Mouse (Mus musculus): Measurements from ENCODE around the gene Wdr74. TPM values are rescaled to one million over a fixed set of nuclear protein-coding genes. Genes with fewer than 3 reads are reported as not detected.

The Wdr74 gene
- total and polyA plus RNA-seq, 3 experiments: 133 to 235 (median 203) TPM

DNA sequence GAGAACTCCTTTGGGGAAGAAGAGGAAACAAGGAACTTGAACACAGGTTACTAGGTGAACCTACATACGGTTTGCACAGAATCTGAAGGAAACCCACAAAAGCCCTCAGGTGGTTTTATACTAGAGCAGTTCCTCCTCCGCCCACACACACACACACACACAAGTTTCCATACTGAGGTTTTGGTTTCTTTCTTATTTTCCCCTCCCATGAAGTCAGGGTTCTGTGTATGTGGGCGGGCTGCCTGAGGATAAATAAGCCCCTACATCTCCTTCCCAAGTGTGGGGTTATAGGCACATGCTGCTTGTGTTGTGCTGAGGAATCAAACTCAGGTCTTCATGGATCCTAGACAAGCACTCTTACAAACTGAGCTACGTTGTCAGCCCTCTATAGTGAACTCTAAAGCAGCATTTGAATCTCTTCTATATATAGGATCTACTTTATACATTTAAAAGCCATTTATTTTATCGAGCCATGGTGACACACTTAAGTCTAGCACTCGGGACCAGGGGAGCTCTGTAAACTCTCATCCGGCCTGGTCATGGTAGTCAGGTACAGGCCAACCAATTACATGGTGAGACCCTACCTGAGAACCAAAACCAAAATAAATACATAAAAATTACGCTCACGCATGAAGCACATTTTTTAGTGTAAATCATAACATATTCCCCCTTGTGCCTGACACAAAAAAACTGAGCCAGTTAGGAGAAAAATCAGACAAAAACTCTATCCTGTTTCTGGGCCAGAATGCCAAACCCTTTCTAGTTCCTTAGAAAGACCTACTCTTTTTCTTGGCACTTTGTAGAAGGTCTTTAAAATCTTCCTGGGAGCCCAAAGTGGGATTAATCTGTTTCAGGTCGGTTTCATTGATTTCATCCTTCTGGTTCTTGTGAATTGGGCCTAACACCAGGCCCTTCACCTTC lies 23.4 kb upstream of the Wdr74 start:
- in situ Hi-C loops (cut with MboI; ENCODE audit: low pct_ligation_motif_present, low pct_unique_long_range_greater_than_20kb, low sequenced_read_pairs): no loop called here
- DNase-seq (ENCODE audit: extremely low read depth): peak; percentile 80

DNA sequence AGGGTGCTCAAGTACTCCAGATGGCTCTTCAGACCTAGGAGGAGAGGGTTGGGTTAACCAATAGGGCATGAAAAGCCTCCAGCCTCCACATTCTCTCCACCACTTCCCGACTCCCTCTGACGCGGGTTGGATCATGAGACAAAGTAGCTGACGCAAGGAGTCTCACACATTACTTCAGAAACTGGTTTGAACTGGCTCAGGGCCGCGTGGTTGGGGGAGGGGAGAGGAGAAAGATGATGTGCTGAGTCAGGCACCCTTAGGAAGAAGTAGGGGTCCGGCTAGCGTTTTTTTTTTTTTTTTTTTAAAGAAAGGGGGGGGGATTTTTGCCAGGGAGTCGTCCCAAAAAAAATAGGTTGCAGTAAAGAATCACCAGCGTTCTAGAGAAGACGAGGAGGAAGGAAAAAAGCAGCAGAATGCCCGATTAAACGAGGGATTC lies 22.7 kb upstream of the Wdr74 start:
- dilution Hi-C loops (cut with MboI; ENCODE audit: extremely low pct_ligation_motif_present, extremely low pct_unique_long_range_greater_than_20kb, low sequenced_read_pairs): no loop called here
- Histone ChIP-seq H3K9ac (ENCODE audit: insufficient read depth, low read depth) (peak overlapping the region; percentile 96), H3K4me1 (ENCODE audit: control insufficient read depth in 1 of 2, insufficient read depth in 2 of 2) (peaks cover 0 to 59% of the 10 kb centered on the region in 2 experiments; a peak in 2 of 4 replicates), H3K27me3 (replicated peaks) (no peaks in the 10 kb centered on the region), H3K4me3 (replicated peaks in 1 of 3; ENCODE audit: low read depth in 2 of 3, low read length in 2 of 3, poor library complexity in 1 of 3) (peak overlapping the region; percentile 73 to 99 (median 89)), H3K36me3 (replicated peaks in 1 of 2; ENCODE audit: control insufficient read depth in 1 of 2, insufficient read depth in 1 of 2, low read length in 1 of 2) (peaks cover 37 to 49% of the 10 kb centered on the region in 2 experiments), H3K4me2 (ENCODE audit: insufficient read depth, low read depth, poor library complexity, severe bottlenecking) (peak overlapping the region; percentile 86; the same call in 1 of the 2 replicates), H3K79me2 (replicated peaks; ENCODE audit: control insufficient read depth, extremely low read depth, insufficient read depth, poor library complexity, severe bottlenecking) (peaks cover 33% of the 10 kb centered on the region), H3K9me3 (replicated peaks; ENCODE audit: low read length) (no peaks in the 10 kb centered on the region), H3K27ac (ENCODE audit: insufficient read depth, low read depth) (peak overlapping the region; percentile 96)
- in situ Hi-C loops (cut with MboI; ENCODE audit: low pct_ligation_motif_present, low pct_unique_long_range_greater_than_20kb, low sequenced_read_pairs): no loop called here
- DNase-seq (ENCODE audit: extremely low read depth): peak; percentile 96
- no peak; the same call in 1 of the 2 replicates for TF ChIP-seq ZMIZ1 (IDR thresholded peaks at IDR 0.05; ENCODE audit: low read depth, low read length)
- TF ChIP-seq EP300 (IDR thresholded peaks at IDR 0.05; ENCODE audit: low read length): no peak
- 0 out of 2 replicates have a peak, but pooled peaks have one; percentile 16 for TF ChIP-seq CHD1 (IDR thresholded peaks at IDR 0.05; ENCODE audit: low read depth, low read length)
- TF ChIP-seq ZNF384 (IDR thresholded peaks at IDR 0.05; ENCODE audit: low read depth, low read length): peak; percentile 89
- TF ChIP-seq MXI1 (IDR thresholded peaks at IDR 0.05; ENCODE audit: low read depth, low read length): peak; percentile 24
- peak; percentile 44 for TF ChIP-seq POLR2A (IDR thresholded peaks at IDR 0.05; ENCODE audit: low read depth, low read length)
- TF ChIP-seq BHLHE40 (IDR thresholded peaks at IDR 0.05; ENCODE audit: low read depth, low read length): peak; percentile 40; the same call in 1 of the 2 replicates
- peak; percentile 73 for TF ChIP-seq ETS1 (conservative IDR thresholded peaks at IDR 0.05; ENCODE audit: low read depth, low read length)
- TF ChIP-seq RAD21 (IDR thresholded peaks at IDR 0.05; ENCODE audit: low read depth, low read length): no peak
- TF ChIP-seq JUND (conservative IDR thresholded peaks at IDR 0.05; ENCODE audit: low read depth, low read length): no peak
- peak; percentile 94 for TF ChIP-seq MAFK (IDR thresholded peaks at IDR 0.05; ENCODE audit: insufficient replicate concordance, low read length)
- peak; percentile 67; the same call in 1 of the 2 replicates for TF ChIP-seq SIN3A (IDR thresholded peaks at IDR 0.05; ENCODE audit: low read length)
- peak; percentile 10; the same call in 1 of the 2 replicates for TF ChIP-seq KAT2A (IDR thresholded peaks at IDR 0.05; ENCODE audit: insufficient replicate concordance, low read length)
- peak; percentile 12; the same call in 1 of the 2 replicates for TF ChIP-seq HCFC1 (IDR thresholded peaks at IDR 0.05; ENCODE audit: low read depth, low read length)
- TF ChIP-seq E2F4 (IDR thresholded peaks at IDR 0.05; ENCODE audit: insufficient replicate concordance, low read depth, low read length): no peak
- TF ChIP-seq CTCF (conservative IDR thresholded peaks at IDR 0.05 in 1 of 2, IDR thresholded peaks at IDR 0.05 in 1 of 2; ENCODE audit: low read depth in 2 of 2, low read length in 2 of 2): no peak
- TF ChIP-seq NELFE (IDR thresholded peaks at IDR 0.05; ENCODE audit: low read depth, low read length): no peak
- TF ChIP-seq TBP (conservative IDR thresholded peaks at IDR 0.05; ENCODE audit: low read depth, low read length): peak; percentile 23; the same call in 1 of the 2 replicates
- no peak for TF ChIP-seq JUN (IDR thresholded peaks at IDR 0.05; ENCODE audit: insufficient read depth, low read depth, low read length)

More for the DNA sequence above, 23.4 kb upstream of the Wdr74 start:
- peaks cover 33% of the 10 kb centered on the region for H3K79me2 ChIP-seq (replicated peaks; ENCODE audit: control insufficient read depth, extremely low read depth, insufficient read depth, poor library complexity, severe bottlenecking)
- H3K4me3 ChIP-seq (replicated peaks in 1 of 3; ENCODE audit: low read depth in 2 of 3, low read length in 2 of 3, poor library complexity in 1 of 3): peak overlapping the region; percentile 73 to 99 (median 89)
- H3K4me1 ChIP-seq (ENCODE audit: control insufficient read depth in 1 of 2, insufficient read depth in 2 of 2): peaks cover 0 to 52% of the 10 kb centered on the region in 2 experiments; a peak in 2 of 4 replicates
- H3K4me2 ChIP-seq (ENCODE audit: insufficient read depth, low read depth, poor library complexity, severe bottlenecking): peak overlapping the region; percentile 86
- H3K9ac ChIP-seq (ENCODE audit: insufficient read depth, low read depth): peak overlapping the region; percentile 96
- no peaks in the 10 kb centered on the region for H3K9me3 ChIP-seq (replicated peaks; ENCODE audit: low read length)
- H3K27ac ChIP-seq (ENCODE audit: insufficient read depth, low read depth): peak overlapping the region; percentile 96
- H3K36me3 ChIP-seq (replicated peaks in 1 of 2; ENCODE audit: control insufficient read depth in 1 of 2, insufficient read depth in 1 of 2, low read length in 1 of 2): peaks cover 43 to 55% of the 10 kb centered on the region in 2 experiments
- TF ChIP-seq RCOR1 (conservative IDR thresholded peaks at IDR 0.05; ENCODE audit: low read depth, low read length) (0 out of 2 replicates have a peak, but pooled peaks have one; percentile 44), ZMIZ1 (IDR thresholded peaks at IDR 0.05; ENCODE audit: low read depth, low read length) (peak; percentile 46; the same call in 1 of the 2 replicates), MEF2A (IDR thresholded peaks at IDR 0.05; ENCODE audit: borderline replicate concordance, low read depth, low read length) (peak; percentile 47; the same call in 1 of the 2 replicates), JUN (IDR thresholded peaks at IDR 0.05; ENCODE audit: insufficient read depth, low read depth, low read length) (no peak), BHLHE40 (IDR thresholded peaks at IDR 0.05; ENCODE audit: low read depth, low read length) (peak; percentile 50), CHD2 (IDR thresholded peaks at IDR 0.05; ENCODE audit: low read length) (no peak; the same call in 1 of the 2 replicates), ELF1 (IDR thresholded peaks at IDR 0.05; ENCODE audit: low read depth, low read length) (peak; percentile 48), ZNF384 (IDR thresholded peaks at IDR 0.05; ENCODE audit: low read depth, low read length) (no peak), MXI1 (IDR thresholded peaks at IDR 0.05; ENCODE audit: low read depth, low read length) (peak; percentile 71; the same call in 1 of the 2 replicates), ETS1 (conservative IDR thresholded peaks at IDR 0.05; ENCODE audit: low read depth, low read length) (peak; percentile 77), EP300 (IDR thresholded peaks at IDR 0.05; ENCODE audit: low read length) (peak; percentile 86), MAFK (IDR thresholded peaks at IDR 0.05; ENCODE audit: insufficient replicate concordance, low read length) (peak; percentile 36; the same call in 1 of the 2 replicates), GABPA (IDR thresholded peaks at IDR 0.05; ENCODE audit: insufficient replicate concordance, low read depth, low read length) (no peak), NELFE (IDR thresholded peaks at IDR 0.05; ENCODE audit: low read depth, low read length) (peak; percentile 35; the same call in 1 of the 2 replicates), POLR2AphosphoS2 (IDR thresholded peaks at IDR 0.05; ENCODE audit: low read depth, low read length) (peak; percentile 85), KAT2A (IDR thresholded peaks at IDR 0.05; ENCODE audit: insufficient replicate concordance, low read length) (0 out of 2 replicates have a peak, but pooled peaks have one; percentile 14), MYC (IDR thresholded peaks at IDR 0.05; ENCODE audit: low read depth, low read length) (0 out of 2 replicates have a peak, but pooled peaks have one; percentile 28), ZKSCAN1 (IDR thresholded peaks at IDR 0.05; ENCODE audit: borderline replicate concordance, low read depth, low read length) (no peak), POLR2A (IDR thresholded peaks at IDR 0.05; ENCODE audit: low read depth, low read length) (peak; percentile 51; the same call in 1 of the 2 replicates), RAD21 (IDR thresholded peaks at IDR 0.05; ENCODE audit: low read depth, low read length) (no peak), SIN3A (IDR thresholded peaks at IDR 0.05; ENCODE audit: low read length) (peak; percentile 97), TBP (conservative IDR thresholded peaks at IDR 0.05; ENCODE audit: low read depth, low read length) (peak; percentile 65), IRF4 (IDR thresholded peaks at IDR 0.05; ENCODE audit: low read depth, low read length) (peak; percentile 80), TCF12 (IDR thresholded peaks at IDR 0.05; ENCODE audit: low read depth, low read length) (peak; percentile 58; the same call in 1 of the 2 replicates), UBTF (IDR thresholded peaks at IDR 0.05; ENCODE audit: low read depth, low read length) (no peak), E2F4 (IDR thresholded peaks at IDR 0.05; ENCODE audit: insufficient replicate concordance, low read depth, low read length) (no peak)
- dilution Hi-C loops (cut with MboI; ENCODE audit: extremely low pct_ligation_motif_present, extremely low pct_unique_long_range_greater_than_20kb, low sequenced_read_pairs): no loop called here
- H3K27me3 ChIP-seq (replicated peaks): no peaks in the 10 kb centered on the region
